Mouse (Mus musculus) small intestine, adult 2 months (tissue): ENCODE data around the gene Slc1a5. TPM values are rescaled to one million over a fixed set of nuclear protein-coding genes. Genes with fewer than 3 reads are reported as not detected.

ENCODE experiments used
- H3K27ac ChIP-seq: fragments of 200-500 bp; 2 replicates; pipeline ENCODE4 v1.5.1; 2012; ENCODE audit warnings: low read depth, low read length, control low read depth, inconsistent platforms; ENCODE audit not compliant: insufficient read depth
- H3K27me3 ChIP-seq: fragments of 200-500 bp; 2 replicates; pipeline ENCODE4 v1.6.1; 2012; ENCODE audit warnings: mild to moderate bottlenecking, moderate library complexity, low read length, inconsistent platforms; ENCODE audit not compliant: control insufficient read depth, insufficient read depth
- H3K36me3 ChIP-seq: fragments of 200-500 bp; 2 replicates; pipeline ENCODE4 v1.6.1; 2012; ENCODE audit warnings: mild to moderate bottlenecking, low read length, control low read depth, inconsistent platforms; ENCODE audit not compliant: control insufficient read depth, insufficient read depth
- H3K4me1 ChIP-seq: fragments of 200-500 bp; 2 replicates; pipeline ENCODE4 v1.6.1; 2012; ENCODE audit warnings: low read length, inconsistent platforms, mixed read lengths; ENCODE audit not compliant: control insufficient read depth, insufficient read depth, insufficient read length
- H3K4me3 ChIP-seq: fragments of 200-500 bp; 2 replicates; pipeline ENCODE4 v1.5.1; 2012; ENCODE audit warnings: low read depth, mild to moderate bottlenecking, control low read depth, inconsistent platforms, low read length, moderate library complexity
- CTCF ChIP-seq: fragments of 200-500 bp; IDR thresholded peaks from 2 replicates; pipeline ENCODE4 v1.5.1; 2012; ENCODE audit warnings: low read depth, mild to moderate bottlenecking, control low read depth, inconsistent platforms, low read length, moderate library complexity, mixed read lengths; ENCODE audit not compliant: insufficient replicate concordance, insufficient read length; ENCODE audit errors: extremely low read depth
- POLR2A ChIP-seq: fragments of 200-500 bp; IDR thresholded peaks from 2 replicates; pipeline ENCODE4 v1.6.1; 2012; ENCODE audit warnings: low read depth, mild to moderate bottlenecking, control low read depth, inconsistent platforms, low read length, moderate library complexity
- WGBS: fragments of 180-500 bp; shearing (Covaris S2); methylation state at CpG from one replicate; pipeline ENCODE4 v1.1.7; 2018; 5-methylcytosine and 5-hydroxymethylcytosine counted together
- polyA plus RNA-seq: library from polyadenylated mRNA; depleted of rRNA; stranded (reverse); fragments of >200 nt; gene quantifications from 2 replicates; pipeline ENCODE4 v1.2.3, GENCODE M21; 2012

Slc1a5 gene
- polyA plus RNA-seq, 1 experiment = 37.8 TPM

- Histone ChIP-seq H3K4me3 (no peak overlapping the region), H3K27me3 (no peaks in the 10 kb centered on the region), H3K27ac (no peak overlapping the region), H3K36me3 (peaks cover 43% of the 10 kb centered on the region), H3K4me1 (peaks cover 6% of the 10 kb centered on the region)
- WGBS = 82% methylated on average over 5 of the region's 5 CpGs
- TF ChIP-seq POLR2A = no peak
- no peak for TF ChIP-seq CTCF
Measured at GRCm38 (mm10) chr7:16794886-16795285, 13.7 kb downstream of the Slc1a5 start.

GRCm38 (mm10) chr7:16804409-16805028 lies 23.4 kb downstream of the Slc1a5 start:
- H3K36me3 ChIP-seq = no peaks in the 10 kb centered on the region
- no peak overlapping the region for H3K4me3 ChIP-seq
- WGBS = 40% methylated on average over 8 of the region's 8 CpGs

DNA sequence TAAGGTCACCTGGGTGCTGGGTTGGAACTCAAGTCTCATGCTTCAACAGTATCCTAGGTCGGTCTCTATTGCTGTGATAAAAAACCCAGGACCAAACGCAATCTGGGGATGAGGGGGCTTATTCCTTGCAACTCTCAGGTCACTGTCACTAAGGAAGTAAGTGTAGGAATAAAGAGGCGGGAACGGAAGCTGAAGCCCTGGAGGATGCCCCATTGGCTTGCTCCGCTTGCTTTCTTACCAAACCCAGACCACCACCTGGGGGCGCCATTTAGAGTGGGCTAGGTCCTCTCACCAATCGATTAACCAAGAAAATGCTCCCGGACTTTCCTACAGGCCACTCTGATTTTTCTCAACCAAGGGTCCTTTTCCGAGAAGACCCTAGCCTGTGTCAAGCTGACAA lies 26.8 kb downstream of the Slc1a5 start:
- peaks cover 2% of the 10 kb centered on the region; the same call in 1 of the 2 replicates for H3K4me1 ChIP-seq
- WGBS = 87% methylated on average over 9 of the region's 9 CpGs
- no peak overlapping the region for H3K27ac ChIP-seq
- no peak overlapping the region for H3K4me3 ChIP-seq
- H3K27me3 ChIP-seq = no peaks in the 10 kb centered on the region
- TF ChIP-seq POLR2A (no peak), CTCF (peak; percentile 46; the same call in 1 of the 2 replicates)
- H3K36me3 ChIP-seq = peaks cover 5% of the 10 kb centered on the region; the same call in 1 of the 2 replicates

More at GRCm38 (mm10) chr7:16804409-16805028, 23.4 kb downstream of the Slc1a5 start:
- no peaks in the 10 kb centered on the region for H3K4me1 ChIP-seq
- H3K27ac ChIP-seq = no peak overlapping the region
- TF ChIP-seq CTCF (peak; percentile 69; the same call in 1 of the 2 replicates), POLR2A (no peak)
- no peaks in the 10 kb centered on the region for H3K27me3 ChIP-seq

DNA sequence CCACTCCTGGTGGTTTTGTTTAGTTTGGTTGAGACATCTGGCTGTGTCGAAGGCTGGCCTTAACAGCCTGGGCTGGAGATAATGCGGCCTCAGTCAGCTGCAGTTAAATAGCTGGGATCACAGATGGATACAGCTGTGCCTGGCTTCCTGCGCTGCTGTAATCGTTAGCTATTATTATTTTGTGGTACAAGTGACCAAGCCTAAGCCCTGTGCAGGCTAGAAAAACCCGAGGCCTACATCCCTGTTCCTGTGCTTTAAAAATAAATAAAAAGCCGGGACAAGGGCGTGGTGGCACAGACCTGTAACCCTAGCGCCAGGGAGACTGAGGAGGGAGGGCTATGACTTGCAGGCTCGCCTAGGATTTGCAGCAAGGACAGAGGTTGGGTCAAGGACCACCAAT lies 27.5 kb downstream of the Slc1a5 start:
- Histone ChIP-seq H3K27me3 (no peaks in the 10 kb centered on the region), H3K27ac (no peak overlapping the region), H3K36me3 (peaks cover 5% of the 10 kb centered on the region; the same call in 1 of the 2 replicates), H3K4me1 (peaks cover 2% of the 10 kb centered on the region; the same call in 1 of the 2 replicates), H3K4me3 (no peak overlapping the region)
- TF ChIP-seq POLR2A (no peak), CTCF (no peak)
- 65% methylated on average over 9 of the region's 9 CpGs for WGBS

DNA sequence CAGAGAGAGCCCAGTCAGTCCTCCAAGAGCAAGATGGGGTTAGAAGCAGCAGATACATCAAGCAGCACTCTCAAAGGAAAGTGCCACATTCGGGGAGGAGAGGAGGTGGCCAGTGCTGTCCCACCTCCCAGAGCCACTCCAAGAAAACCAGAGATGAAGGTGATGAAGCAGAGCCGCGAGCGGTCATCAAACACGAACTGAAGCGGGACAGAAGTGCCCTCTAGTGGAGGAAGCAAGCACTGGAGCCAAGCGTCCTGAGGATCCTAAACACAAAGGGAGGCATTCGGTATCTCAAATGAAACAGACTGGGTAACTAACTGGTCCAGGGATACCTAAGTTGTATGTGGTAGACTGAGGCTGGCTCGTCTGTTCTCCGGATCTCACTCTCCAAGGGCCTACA lies 28.6 kb downstream of the Slc1a5 start:
- 41% methylated on average over 10 of the region's 10 CpGs for WGBS
- Histone ChIP-seq H3K4me3 (no peak overlapping the region), H3K4me1 (peaks cover 2% of the 10 kb centered on the region; the same call in 1 of the 2 replicates), H3K27ac (no peak overlapping the region), H3K36me3 (peaks cover 5% of the 10 kb centered on the region; the same call in 1 of the 2 replicates), H3K27me3 (no peaks in the 10 kb centered on the region)
- TF ChIP-seq CTCF (peak; percentile 77), POLR2A (no peak)

GRCm38 (mm10) chr7:16810399-16810919 lies 29.3 kb downstream of the Slc1a5 start:
- H3K36me3 ChIP-seq = peaks cover 5% of the 10 kb centered on the region; the same call in 1 of the 2 replicates
- no peak overlapping the region for H3K4me3 ChIP-seq
- 93% methylated on average over 28 of the region's 28 CpGs for WGBS

GRCm38 (mm10) chr7:16810920-16811648 lies 29.9 kb downstream of the Slc1a5 start:
- TF ChIP-seq CTCF (no peak), POLR2A (no peak)
- Histone ChIP-seq H3K27ac (no peak overlapping the region), H3K4me1 (peaks cover 2% of the 10 kb centered on the region; the same call in 1 of the 2 replicates), H3K36me3 (peaks cover 5% of the 10 kb centered on the region; the same call in 1 of the 2 replicates), H3K4me3 (no peak overlapping the region), H3K27me3 (no peaks in the 10 kb centered on the region)
- WGBS = 82% methylated on average over 90 of the region's 90 CpGs

More at GRCm38 (mm10) chr7:16810399-16810919, 29.3 kb downstream of the Slc1a5 start:
- H3K4me1 ChIP-seq = peaks cover 2% of the 10 kb centered on the region; the same call in 1 of the 2 replicates
- no peak for TF ChIP-seq POLR2A
- TF ChIP-seq CTCF = no peak
- H3K27me3 ChIP-seq = no peaks in the 10 kb centered on the region
- no peak overlapping the region for H3K27ac ChIP-seq
